Comparison of ENCODE assay signal across 25 mouse cellular contexts in the genomic region with DNA sequence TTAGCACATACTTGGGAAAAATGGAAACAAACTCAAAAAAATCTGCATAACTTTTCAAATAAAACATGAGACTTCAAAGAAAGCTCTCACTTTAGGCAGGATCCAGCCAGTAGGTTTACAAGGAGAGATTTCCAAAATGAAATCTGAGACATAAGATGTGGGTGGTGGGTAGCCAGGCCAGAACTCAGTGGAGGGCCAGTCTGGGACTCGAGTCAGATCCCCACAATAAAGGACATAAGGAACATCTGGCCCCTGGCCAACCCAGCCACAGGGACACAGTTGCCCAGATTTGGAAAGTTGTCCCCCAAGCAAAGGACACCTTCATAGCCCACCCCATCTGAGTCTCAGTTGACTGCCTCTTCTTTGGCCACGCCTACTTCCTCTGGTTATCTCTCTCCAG.
"Had no signal": no experiment of that assay in that cellular context is flagged by ENCODE, and none has a peak within 500 bp of the region (broad histone marks: within the 10 kb centered on the region; RNA-seq: fewer than 3 reads in every experiment).

No protein-coding gene starts in this region.

- H3K4me2 ChIP-seq: embryonic facial prominence, embryonic 12.5 days; embryonic facial prominence, embryonic 15.5 days; forebrain, embryonic 12.5 days; forebrain, embryonic 13.5 days; forebrain, embryonic 15.5 days had no signal

- H3K9ac ChIP-seq: embryonic facial prominence, embryonic 12.5 days; embryonic facial prominence, embryonic 15.5 days; forebrain, embryonic 12.5 days; forebrain, embryonic 13.5 days; forebrain, embryonic 15.5 days; forebrain, postnatal 0 days had no signal

- H3K27me3 ChIP-seq: embryonic facial prominence, embryonic 12.5 days; embryonic facial prominence, embryonic 15.5 days; forebrain, embryonic 12.5 days; forebrain, embryonic 13.5 days; forebrain, embryonic 15.5 days had no signal

- H3K9me3 ChIP-seq: embryonic facial prominence, embryonic 12.5 days; embryonic facial prominence, embryonic 15.5 days; forebrain, embryonic 10.5 days; forebrain, embryonic 12.5 days; forebrain, embryonic 13.5 days; forebrain, embryonic 15.5 days had no signal

- DNase-seq: cerebellum, adult 18-20 months; cerebellum, adult 2 months; cerebellum, adult 8-10 months; cerebellum, adult 9-10 months; cerebellum, adult 9-11 months; cerebellum, postnatal 14 days; cerebellum, postnatal 25 days; cerebellum, postnatal 36 days; embryo, embryonic 11 days; forebrain, postnatal 0 days; gastrocnemius, adult 2 months; gastrocnemius, postnatal 10 days; gastrocnemius, postnatal 14 days; gastrocnemius, postnatal 25 days; gastrocnemius, postnatal 36 days; heart, adult 2 months had no signal

- H3K4me1 ChIP-seq: embryonic facial prominence, embryonic 12.5 days; embryonic facial prominence, embryonic 15.5 days; forebrain, embryonic 10.5 days; forebrain, embryonic 12.5 days; forebrain, embryonic 13.5 days; forebrain, embryonic 15.5 days had no signal

- H3K36me3 ChIP-seq: embryonic facial prominence, embryonic 12.5 days; embryonic facial prominence, embryonic 15.5 days; forebrain, embryonic 10.5 days; forebrain, embryonic 12.5 days; forebrain, embryonic 15.5 days had no signal

- ATAC-seq: forebrain, embryonic 13.5 days; forebrain, embryonic 14.5 days; forebrain, embryonic 15.5 days; forebrain, embryonic 16.5 days; forebrain, postnatal 0 days had no signal

- H3K4me3 ChIP-seq: embryonic facial prominence, embryonic 12.5 days; embryonic facial prominence, embryonic 15.5 days; erythroblast, embryonic 14.5 days; forebrain, embryonic 10.5 days; forebrain, embryonic 12.5 days; forebrain, embryonic 13.5 days; forebrain, embryonic 15.5 days; gastrocnemius, adult 2 months; heart, adult 2 months had no signal

- H3K27ac ChIP-seq: embryonic facial prominence, embryonic 12.5 days; embryonic facial prominence, embryonic 15.5 days; forebrain, embryonic 10.5 days; forebrain, embryonic 12.5 days; forebrain, embryonic 13.5 days; forebrain, embryonic 15.5 days; gastrocnemius, adult 2 months; heart, adult 2 months had no signal
